Mouse (Mus musculus) megakaryocyte, embryonic 14.5 days (primary cell): ENCODE measurements at regions not wholly inside any gene's neighbourhood (a gene's known extent, or its start where the extent isn't known, plus 50 kb on each side); places are given as distances from the start of the nearest gene placed in this dataset.

Experiments
- FLI1 ChIP-seq: IDR thresholded peaks from 2 replicates; pipeline ENCODE4 v1.6.1; 2012; ENCODE audit warnings: low read length, inconsistent platforms, mixed read lengths
- GATA1 ChIP-seq: IDR thresholded peaks from 3 replicates; pipeline ENCODE4 v1.6.1; 2012; ENCODE audit warnings: mixed read lengths, low read length, inconsistent platforms, borderline replicate concordance

DNA sequence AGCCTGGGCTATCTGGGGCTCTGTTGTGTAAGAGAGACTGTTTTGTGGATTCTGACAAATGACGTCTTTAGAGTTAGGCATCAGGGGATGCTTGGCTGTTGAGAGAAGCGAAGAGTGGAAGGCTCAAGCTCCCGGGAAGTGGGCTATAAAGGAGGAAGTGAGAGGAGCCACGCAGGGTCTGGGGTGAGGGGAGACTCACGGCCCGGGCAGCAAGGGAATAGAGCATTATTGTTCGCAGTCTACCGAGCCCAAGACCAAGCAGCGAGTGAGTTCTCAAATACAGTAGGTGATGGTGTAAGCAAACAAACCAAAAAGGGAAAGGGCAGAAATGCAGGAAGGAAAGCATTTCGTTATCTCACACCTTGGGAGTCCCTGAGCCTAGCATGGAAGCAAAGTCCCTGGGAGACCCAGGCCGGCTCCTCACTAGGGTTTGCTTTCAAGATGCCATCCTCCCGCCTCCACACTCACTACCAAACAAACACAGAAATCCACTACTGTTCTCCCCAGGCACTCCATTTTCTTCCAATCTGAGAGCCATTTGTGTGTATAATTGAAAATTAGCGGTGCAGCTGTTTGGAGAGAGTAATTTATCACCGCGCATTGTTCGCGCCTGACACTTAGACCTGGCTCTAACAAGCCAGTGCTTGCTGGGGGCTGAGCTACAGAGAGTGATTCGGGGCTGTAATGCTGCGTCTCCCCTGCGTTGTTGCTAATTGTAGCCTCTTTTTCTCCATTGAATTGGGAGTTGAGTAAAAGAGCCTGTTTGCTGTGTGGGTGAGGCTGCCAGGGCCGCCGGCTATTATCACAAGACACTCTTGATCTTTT, 61.0 kb upstream of the Ccdc39 start:
- TF ChIP-seq GATA1: no peak
- no peak for TF ChIP-seq FLI1
